Mouse (Mus musculus): ENCODE measurements around the gene Gpbar1. TPM values are rescaled to one million over a fixed set of nuclear protein-coding genes. Genes with fewer than 3 reads are reported as not detected.
A peak's percentile ranks its signal among the peaks of the same experiment; 100 is the strongest.
"Not testable (repeated sequence)": the region's sequence is repeated elsewhere in the genome, so short reads cannot be mapped to it uniquely, and the experiment has no call there.

Gpbar1 gene
- total RNA-seq, 2 experiments from 2014 or later, result not detected

DNA sequence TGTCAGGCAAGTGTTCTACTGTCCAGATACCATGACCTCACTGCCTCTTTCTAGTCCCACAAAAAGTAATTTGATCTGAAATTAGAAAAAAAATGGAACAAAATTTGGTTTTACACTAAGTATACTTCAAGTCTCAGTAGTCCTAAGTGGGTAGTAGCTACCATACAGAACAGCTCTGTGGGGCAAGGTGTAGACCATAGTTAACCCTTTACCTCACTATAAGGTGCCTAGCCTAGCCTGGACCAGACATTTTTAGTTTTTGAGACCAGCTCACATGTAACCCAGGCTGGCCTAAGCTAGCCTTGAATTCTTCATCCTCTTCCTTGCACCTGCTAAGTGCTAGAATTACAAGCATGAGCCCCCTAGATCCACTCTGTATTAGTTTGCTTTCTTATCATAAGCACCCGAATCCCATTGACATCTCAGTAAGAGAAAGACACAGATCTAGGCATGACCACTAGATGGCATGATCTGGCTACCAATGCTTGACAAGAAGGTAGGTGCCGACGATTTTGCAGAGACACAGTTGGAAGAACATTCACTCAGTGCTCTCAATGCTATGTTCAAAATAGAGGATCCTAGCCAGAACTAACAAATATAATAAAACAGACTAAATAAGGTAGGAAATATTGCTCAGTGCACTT, 34.8 kb downstream of the Gpbar1 start:
- ATAC-seq (replicated peaks; ENCODE audit: low FRiP score, poor library complexity, severe bottlenecking), result peak; percentile 67; the same call in 1 of the 2 replicates

DNA sequence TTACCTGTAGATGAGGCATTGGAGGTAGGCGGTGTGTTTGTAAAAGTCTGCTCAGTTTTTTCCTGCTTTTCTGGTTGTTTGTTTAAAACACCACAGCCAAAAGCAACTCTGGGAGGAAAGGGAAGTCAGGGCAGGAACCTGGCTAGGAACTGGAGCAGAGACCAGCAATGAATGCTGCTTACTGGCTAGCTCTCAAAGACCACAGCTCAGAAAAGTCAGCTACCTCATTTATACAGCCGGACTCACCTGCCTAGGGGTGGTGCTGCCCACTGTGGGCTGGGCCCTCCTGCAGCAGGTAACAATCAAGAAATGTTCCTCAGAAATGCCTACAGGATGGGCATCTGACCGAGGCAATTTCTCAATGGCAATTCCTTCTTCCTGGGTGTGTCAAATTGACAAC, 36.4 kb downstream of the Gpbar1 start:
- ATAC-seq (replicated peaks; ENCODE audit: low FRiP score, poor library complexity, severe bottlenecking), result no peak

DNA sequence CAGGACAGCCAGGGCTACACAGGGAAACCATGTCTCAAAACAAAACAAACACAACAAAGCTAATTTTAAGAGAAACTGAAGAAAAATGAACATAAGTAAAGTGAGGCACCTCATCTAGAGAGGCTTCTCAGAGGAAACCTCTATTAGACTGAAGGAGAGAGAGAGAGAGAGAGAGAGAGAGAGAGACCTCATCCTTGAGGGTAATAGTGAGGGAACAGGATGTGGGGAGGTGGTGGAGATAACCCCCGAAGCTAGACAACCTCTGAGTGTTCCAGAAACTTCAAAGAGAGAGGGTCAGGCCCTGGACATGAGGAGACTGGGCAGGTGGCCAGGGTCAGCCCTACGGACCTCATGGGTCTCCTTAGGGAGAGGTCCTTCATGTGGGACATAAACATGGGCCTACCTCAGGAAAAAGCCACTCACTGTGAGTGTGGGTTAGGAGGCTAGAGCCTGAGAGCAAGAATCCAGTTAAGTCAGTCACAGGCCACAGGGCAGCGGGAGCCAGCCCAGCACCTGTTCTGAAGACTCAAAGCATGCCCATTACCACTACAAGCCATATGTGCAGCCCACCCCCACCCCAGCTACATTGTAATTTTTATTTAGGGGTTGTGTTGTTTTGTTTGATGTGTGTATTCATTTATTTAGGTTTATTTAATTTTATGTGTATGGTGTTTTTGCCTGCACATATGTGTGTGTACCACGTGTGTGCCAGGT, 37.9 kb downstream of the Gpbar1 start:
- no peak for ATAC-seq (replicated peaks; ENCODE audit: low FRiP score, poor library complexity, severe bottlenecking)

DNA sequence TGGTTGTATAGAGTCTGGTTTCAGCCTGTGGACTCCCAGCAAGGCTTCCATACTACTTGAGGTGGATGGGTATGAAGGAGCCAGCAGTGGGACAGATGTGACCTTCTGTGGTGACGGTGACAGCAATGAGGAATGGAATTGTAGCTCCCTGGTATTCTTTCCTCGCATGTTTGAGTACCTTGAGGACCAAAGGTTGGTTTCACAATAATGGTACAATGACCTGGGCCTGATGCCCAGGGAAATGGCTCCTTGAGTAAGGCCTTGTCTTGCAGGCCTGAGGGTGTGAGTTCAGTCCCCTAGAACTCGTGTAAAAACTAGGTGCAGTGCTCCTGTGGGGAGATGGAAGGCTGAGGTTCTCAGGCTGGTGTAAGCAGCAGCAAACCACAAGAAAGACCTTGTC, 40.4 kb downstream of the Gpbar1 start:
- ATAC-seq (replicated peaks; ENCODE audit: low FRiP score, poor library complexity, severe bottlenecking), result no peak

DNA sequence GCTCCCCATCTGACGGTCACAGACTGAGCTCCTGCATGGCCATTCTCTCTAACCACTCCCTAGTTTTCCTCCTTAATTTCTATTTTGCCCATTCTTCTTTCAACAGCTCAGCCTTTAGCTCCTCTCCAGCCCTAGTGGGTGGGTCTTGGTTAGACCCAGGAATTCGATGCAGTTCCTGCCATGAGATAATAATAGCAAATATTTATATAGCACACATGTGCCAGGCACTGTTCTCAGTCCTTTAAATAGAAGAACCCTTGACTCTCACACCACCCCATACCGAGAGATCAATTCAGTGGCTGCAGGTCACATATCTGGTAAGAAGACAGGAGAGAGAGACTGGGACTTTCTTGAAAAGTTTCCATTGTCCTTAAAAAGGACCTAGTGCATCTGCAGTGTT, 43.0 kb downstream of the Gpbar1 start:
- ATAC-seq (replicated peaks; ENCODE audit: low FRiP score, poor library complexity, severe bottlenecking), result no peak

DNA sequence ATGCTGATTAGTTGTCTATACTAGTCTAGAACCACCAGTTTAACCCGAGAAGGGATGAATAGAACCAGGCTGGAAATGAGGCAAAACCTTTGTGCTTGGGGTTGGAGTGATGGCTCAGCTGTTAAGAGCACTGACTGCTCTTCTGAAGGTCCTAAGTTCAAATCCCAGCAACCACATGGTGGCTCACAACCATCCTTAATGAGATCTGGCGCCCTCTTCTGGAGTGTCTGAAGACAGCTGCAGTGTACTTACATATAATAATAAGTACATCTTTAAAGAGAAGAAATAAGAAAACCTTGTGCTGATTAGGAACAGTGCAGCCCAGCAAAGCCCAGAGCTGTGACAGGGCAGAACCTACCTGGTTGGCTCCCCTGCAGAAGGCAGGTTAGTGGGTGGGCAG, 48.6 kb downstream of the Gpbar1 start:
- not testable (repeated sequence) for ATAC-seq (replicated peaks; ENCODE audit: low FRiP score, poor library complexity, severe bottlenecking)

Other genes starting within 250 kb of the Gpbar1 start
- gene Tns1, start 154.1 kb upstream of the Gpbar1 start, total RNA-seq (2015; ENCODE audit: low replicate concordance), result 8.5 and 9.2 TPM in 2 replicates
- 11.9 and 21.6 TPM in 2 replicates for gene Tns1, start 154.1 kb upstream of the Gpbar1 start, total RNA-seq (2017; ENCODE audit: low replicate concordance)
- gene Rufy4, start 153.0 kb upstream of the Gpbar1 start, total RNA-seq (2015; ENCODE audit: low replicate concordance), result not detected in 2 replicates
- not detected in 2 replicates for gene Rufy4, start 153.0 kb upstream of the Gpbar1 start, total RNA-seq (2017; ENCODE audit: low replicate concordance)
- 19.2 and 25.7 TPM in 2 replicates for gene Cxcr2, start 124.6 kb upstream of the Gpbar1 start, total RNA-seq (2015; ENCODE audit: low replicate concordance)
- gene Cxcr2, start 124.6 kb upstream of the Gpbar1 start, total RNA-seq (2017; ENCODE audit: low replicate concordance), result 23.0 and 24.7 TPM in 2 replicates
- gene Cxcr1, start 83.9 kb upstream of the Gpbar1 start, total RNA-seq (2015; ENCODE audit: low replicate concordance), result not detected in 2 replicates
- gene Cxcr1, start 83.9 kb upstream of the Gpbar1 start, total RNA-seq (2017; ENCODE audit: low replicate concordance), result not detected in 2 replicates
- gene Arpc2, start 42.5 kb upstream of the Gpbar1 start, total RNA-seq (2015; ENCODE audit: low replicate concordance), result 283 and 297 TPM in 2 replicates
- 147 and 152 TPM in 2 replicates for gene Arpc2, start 42.5 kb upstream of the Gpbar1 start, total RNA-seq (2017; ENCODE audit: low replicate concordance)
- 4.6 and 10.4 TPM in 2 replicates for gene Aamp, start 6.2 kb downstream of the Gpbar1 start, total RNA-seq (2015; ENCODE audit: low replicate concordance)
- gene Aamp, start 6.2 kb downstream of the Gpbar1 start, total RNA-seq (2017; ENCODE audit: low replicate concordance), result 15.3 and 27.6 TPM in 2 replicates
- gene Pnkd, start 6.4 kb downstream of the Gpbar1 start, total RNA-seq (2015; ENCODE audit: low replicate concordance), result 7.1 and 17.7 TPM in 2 replicates
- 2.4 TPM in 1 of 2 replicates, not detected in the other for gene Pnkd, start 6.4 kb downstream of the Gpbar1 start, total RNA-seq (2017; ENCODE audit: low replicate concordance)
- gene Tmbim1, start 27.1 kb downstream of the Gpbar1 start, total RNA-seq (2015; ENCODE audit: low replicate concordance), result 2.1 and 4.2 TPM in 2 replicates
- gene Tmbim1, start 27.1 kb downstream of the Gpbar1 start, total RNA-seq (2017; ENCODE audit: low replicate concordance), result 1.9 and 2.6 TPM in 2 replicates
- not detected in 2 replicates for gene Catip, start 83.6 kb downstream of the Gpbar1 start, total RNA-seq (2015; ENCODE audit: low replicate concordance)
- gene Catip, start 83.6 kb downstream of the Gpbar1 start, total RNA-seq (2017; ENCODE audit: low replicate concordance), result not detected in 2 replicates
- 20.2 and 37.0 TPM in 2 replicates for gene Slc11a1, start 96.6 kb downstream of the Gpbar1 start, total RNA-seq (2015; ENCODE audit: low replicate concordance)
- gene Slc11a1, start 96.6 kb downstream of the Gpbar1 start, total RNA-seq (2017; ENCODE audit: low replicate concordance), result 3.0 and 12.7 TPM in 2 replicates
- gene Ctdsp1, start 113.0 kb downstream of the Gpbar1 start, total RNA-seq (2015; ENCODE audit: low replicate concordance), result 30.7 and 40.5 TPM in 2 replicates
- 10.5 and 22.8 TPM in 2 replicates for gene Ctdsp1, start 113.0 kb downstream of the Gpbar1 start, total RNA-seq (2017; ENCODE audit: low replicate concordance)
- not detected in 2 replicates for gene Vil1, start 130.8 kb downstream of the Gpbar1 start, total RNA-seq (2015; ENCODE audit: low replicate concordance)
- gene Vil1, start 130.8 kb downstream of the Gpbar1 start, total RNA-seq (2017; ENCODE audit: low replicate concordance), result not detected in 2 replicates
- gene Cnot9, start 227.5 kb downstream of the Gpbar1 start, total RNA-seq (2015; ENCODE audit: low replicate concordance), result 12.1 and 15.4 TPM in 2 replicates
- gene Cnot9, start 227.5 kb downstream of the Gpbar1 start, total RNA-seq (2017; ENCODE audit: low replicate concordance), result 15.9 and 28.2 TPM in 2 replicates

Measured in erythroblast, adult 5-6 weeks (primary cell).